Mouse (Mus musculus): ENCODE measurements at regions not wholly inside any gene's neighbourhood (a gene's known extent, or its start where the extent isn't known, plus 50 kb on each side); places are given as distances from the start of the nearest gene placed in this dataset.
A peak's percentile ranks its signal among the peaks of the same experiment; 100 is the strongest.

GRCm38 (mm10) chr15:67048621-67049020 is 547.9 kb upstream of the Lrrc6 start:
- peak; percentile 95 for ATAC-seq (ENCODE audit: poor library complexity, severe bottlenecking)

GRCm38 (mm10) chr15:67048148-67048547 is 547.4 kb upstream of the Lrrc6 start:
- ATAC-seq (ENCODE audit: poor library complexity, severe bottlenecking) = peak; percentile 69

- ATAC-seq (ENCODE audit: poor library complexity, severe bottlenecking) = no peak
Observed at GRCm38 (mm10) chr15:67045920-67046804, 545.5 kb upstream of the Lrrc6 start.

GRCm38 (mm10) chr15:67045329-67045728 is 544.6 kb upstream of the Lrrc6 start:
- ATAC-seq (ENCODE audit: poor library complexity, severe bottlenecking) = peak; percentile 38

DNA sequence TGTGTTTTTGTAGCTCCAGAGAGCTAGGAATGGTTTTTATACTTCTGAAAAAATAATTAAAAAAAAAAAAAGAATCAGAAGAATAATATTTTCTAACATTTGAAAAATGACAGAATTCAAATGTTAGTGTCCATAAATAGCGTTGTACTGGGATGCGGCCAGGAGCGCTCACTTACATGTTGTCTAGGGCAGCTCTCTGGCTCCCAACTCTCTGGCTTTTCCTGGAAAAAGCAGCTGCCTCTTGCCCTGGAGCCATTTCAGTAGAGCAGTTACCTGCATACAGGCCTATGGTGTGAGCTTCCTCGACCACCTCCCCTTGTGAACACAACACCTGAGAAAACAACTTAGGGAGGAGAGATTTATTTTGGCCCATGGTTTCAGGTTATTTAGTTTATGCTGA is 544.1 kb upstream of the Lrrc6 start:
- ATAC-seq (ENCODE audit: poor library complexity, severe bottlenecking) = no peak

DNA sequence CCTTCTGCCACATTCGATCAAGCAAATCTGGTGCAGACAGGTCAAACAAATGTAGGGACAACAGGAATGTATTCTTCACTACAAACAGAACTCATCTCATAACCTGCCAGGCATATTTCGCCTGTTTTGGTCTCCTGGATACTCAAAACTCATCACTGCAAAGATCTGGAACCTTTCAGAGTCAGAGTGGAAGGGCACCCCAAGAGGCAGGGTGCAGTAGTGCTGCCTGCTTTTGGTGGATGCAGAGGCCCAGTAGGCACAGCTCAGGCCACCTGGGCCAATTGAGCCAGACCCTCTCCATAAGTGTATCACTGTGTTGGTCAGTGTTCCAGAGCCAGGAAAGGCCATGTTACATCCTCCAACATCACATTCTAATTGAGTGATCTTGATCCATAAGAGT is 541.4 kb upstream of the Lrrc6 start:
- ATAC-seq (ENCODE audit: poor library complexity, severe bottlenecking) = peak; percentile 34; the same call in 1 of the 2 replicates

- no peak for ATAC-seq (ENCODE audit: poor library complexity, severe bottlenecking)
Observed at GRCm38 (mm10) chr15:67040229-67040628, 539.5 kb upstream of the Lrrc6 start.

DNA sequence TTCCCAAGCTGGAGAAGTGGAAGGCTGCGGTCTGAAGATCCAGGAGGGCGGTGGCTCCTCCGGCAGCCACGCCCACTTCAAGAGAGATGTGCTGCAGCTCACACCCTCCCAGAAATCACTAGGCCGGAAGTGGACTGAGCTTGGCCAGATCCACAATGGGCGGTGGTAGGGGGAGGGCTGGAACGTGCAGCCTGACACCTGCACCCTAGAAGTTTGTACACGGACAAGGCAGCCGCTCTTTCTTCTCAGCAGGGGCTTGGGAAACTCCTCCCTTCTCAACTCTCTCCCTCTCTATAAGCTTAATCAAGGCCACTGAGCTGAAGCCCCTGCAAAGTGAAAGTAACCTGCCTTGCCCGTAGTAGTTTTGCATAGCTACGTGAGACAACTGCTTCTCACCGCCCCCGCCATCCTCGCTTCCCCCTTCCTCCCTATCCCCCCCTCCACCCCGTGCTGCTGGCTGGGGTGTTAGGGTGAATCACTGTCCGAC is 538.8 kb upstream of the Lrrc6 start:
- ATAC-seq (ENCODE audit: poor library complexity, severe bottlenecking) = peak; percentile 87

DNA sequence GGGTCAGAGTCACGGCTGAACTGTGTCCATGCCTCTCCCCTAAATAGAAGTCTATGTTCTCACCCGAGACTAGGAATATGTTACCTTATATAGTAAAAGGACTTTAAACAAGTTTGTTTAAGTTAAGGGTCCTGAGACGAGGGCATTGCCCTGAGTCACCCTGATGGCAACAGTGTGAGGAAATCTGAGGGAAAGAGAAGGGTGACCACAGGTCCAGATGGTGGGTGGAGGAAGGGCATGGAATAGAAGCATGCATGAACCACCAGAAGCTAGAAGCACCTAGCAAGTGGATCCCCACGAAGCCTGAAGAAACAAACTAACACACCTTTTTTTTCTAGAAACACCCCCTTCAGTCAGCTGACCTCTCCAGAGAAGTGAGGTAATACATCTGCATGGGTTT is 536.9 kb upstream of the Lrrc6 start:
- ATAC-seq (ENCODE audit: poor library complexity, severe bottlenecking) = peak; percentile 21; the same call in 1 of the 2 replicates

GRCm38 (mm10) chr15:67036341-67036740 is 535.6 kb upstream of the Lrrc6 start:
- no peak for ATAC-seq (ENCODE audit: poor library complexity, severe bottlenecking)

- ATAC-seq (ENCODE audit: poor library complexity, severe bottlenecking) = no peak
Observed at GRCm38 (mm10) chr15:67033936-67034335, 533.2 kb upstream of the Lrrc6 start.

- peak; percentile 86 for ATAC-seq (ENCODE audit: poor library complexity, severe bottlenecking)
Observed at GRCm38 (mm10) chr15:67031866-67032526, 531.3 kb upstream of the Lrrc6 start.

GRCm38 (mm10) chr15:67030975-67031374 is 530.3 kb upstream of the Lrrc6 start:
- ATAC-seq (ENCODE audit: poor library complexity, severe bottlenecking) = peak; percentile 48

GRCm38 (mm10) chr15:67028161-67028560 is 527.5 kb upstream of the Lrrc6 start:
- ATAC-seq (ENCODE audit: poor library complexity, severe bottlenecking) = no peak

- no peak for ATAC-seq (ENCODE audit: poor library complexity, severe bottlenecking)
Observed at GRCm38 (mm10) chr15:67027751-67028150, 527.0 kb upstream of the Lrrc6 start.

DNA sequence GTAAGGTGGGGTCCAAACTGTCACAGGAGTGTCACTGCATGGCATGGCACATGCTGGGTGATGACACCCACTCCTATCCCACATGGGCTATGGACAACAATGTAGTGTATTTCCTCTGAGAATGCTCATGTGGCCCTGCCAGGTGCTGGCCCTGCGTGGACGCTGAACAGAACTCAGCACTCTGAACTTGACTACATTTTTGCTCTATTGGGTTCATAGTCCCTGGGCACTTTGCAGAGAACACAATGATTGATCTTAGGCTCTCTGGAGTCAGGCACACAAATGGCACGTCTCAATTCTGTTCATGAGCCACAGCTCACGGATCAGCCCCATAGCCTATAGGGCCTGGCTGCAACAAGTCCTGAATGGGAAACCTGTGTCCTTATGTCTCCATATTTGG is 525.0 kb upstream of the Lrrc6 start:
- ATAC-seq (ENCODE audit: poor library complexity, severe bottlenecking) = no peak

DNA sequence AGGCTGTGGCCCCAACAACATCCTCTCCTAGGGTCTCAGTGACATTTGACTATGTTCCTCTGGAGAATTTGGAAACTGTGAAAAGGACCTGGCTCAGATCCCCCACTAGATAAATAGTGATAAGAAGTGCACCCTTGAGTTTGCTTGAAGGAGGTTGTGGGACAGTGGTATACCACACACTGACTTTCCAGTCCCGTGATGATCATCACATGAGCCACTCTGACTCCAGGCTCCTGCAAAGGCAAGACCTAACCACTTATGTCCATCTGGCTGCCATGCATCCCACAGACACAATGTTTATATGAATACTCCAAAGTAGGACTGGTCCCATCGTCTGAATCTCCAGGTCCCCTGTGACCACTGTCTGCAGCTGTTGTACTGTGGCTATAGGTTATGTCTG is 523.7 kb upstream of the Lrrc6 start:
- no peak for ATAC-seq (ENCODE audit: poor library complexity, severe bottlenecking)

GRCm38 (mm10) chr15:67023081-67023480 is 522.4 kb upstream of the Lrrc6 start:
- ATAC-seq (ENCODE audit: poor library complexity, severe bottlenecking) = no peak

- no peak for ATAC-seq (ENCODE audit: poor library complexity, severe bottlenecking)
Observed at GRCm38 (mm10) chr15:67021391-67021790, 520.7 kb upstream of the Lrrc6 start.

DNA sequence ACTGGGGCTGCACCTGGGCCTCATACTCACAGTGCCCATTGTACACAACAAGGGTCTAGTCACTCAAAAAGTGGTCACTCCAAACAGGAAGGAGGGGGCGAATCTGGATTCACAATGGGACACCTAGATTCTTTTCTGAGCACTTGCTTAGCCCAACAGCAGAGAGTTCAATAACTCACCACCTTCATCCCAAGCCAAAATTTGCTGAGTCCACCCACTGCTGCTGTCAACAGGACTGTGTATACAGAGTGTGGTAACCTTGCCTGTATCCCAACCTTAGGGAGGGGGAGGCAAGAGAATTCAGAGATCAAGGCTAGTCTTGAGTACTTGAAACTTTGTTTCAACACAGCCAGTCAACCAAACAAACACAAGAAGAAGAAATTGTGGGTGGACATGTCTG is 519.2 kb upstream of the Lrrc6 start:
- ATAC-seq (ENCODE audit: poor library complexity, severe bottlenecking) = no peak

DNA sequence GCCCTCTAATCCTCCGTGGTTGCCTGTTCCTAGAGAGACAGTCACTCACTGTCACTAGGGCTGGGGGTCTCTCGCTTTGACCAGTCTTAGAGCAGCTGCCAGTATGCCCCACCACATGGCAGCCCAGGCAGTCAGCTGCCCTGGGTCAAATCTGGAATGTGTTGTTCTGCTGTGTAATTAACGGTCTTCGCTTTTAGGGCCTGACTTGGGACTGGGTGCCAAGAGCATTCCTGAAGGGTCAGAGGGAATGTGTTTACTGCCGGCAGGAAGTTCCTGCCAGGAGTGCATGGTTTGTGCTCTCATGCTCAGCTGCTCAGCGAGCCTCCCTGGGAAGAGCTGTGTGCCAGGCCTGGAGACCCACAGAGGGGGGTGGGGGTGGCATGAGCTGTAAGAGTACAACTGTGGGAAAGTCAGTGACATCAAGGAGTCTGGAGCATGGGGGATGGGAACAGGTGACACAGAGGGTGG is 518.5 kb upstream of the Lrrc6 start:
- ATAC-seq (ENCODE audit: poor library complexity, severe bottlenecking) = no peak
